Mouse (Mus musculus) large intestine, adult 2 months (tissue): ENCODE results near the gene Auts2. TPM values are rescaled to one million over a fixed set of nuclear protein-coding genes. Genes with fewer than 3 reads are reported as not detected.

Experiments
- DNase-seq: peaks from one replicate; pipeline ENCODE4 v3.0.0-alpha.2; 2012; ENCODE audit warnings: low read depth, low spot score
- WGBS: fragments of 180-500 bp; shearing (Covaris S2); methylation state at CpG from one replicate; pipeline ENCODE4 v1.1.7; 2018; 5-methylcytosine and 5-hydroxymethylcytosine counted together
- polyA plus RNA-seq: library from polyadenylated mRNA; depleted of rRNA; stranded (reverse); fragments of >200 nt; gene quantifications from 2 replicates; pipeline ENCODE4 v1.2.3, GENCODE M21; 2012

The Auts2 gene
- polyA plus RNA-seq, 1 experiment: 5.9 TPM

GRCm38 (mm10) chr5:131802340-131803036 lies 740.7 kb downstream of the Auts2 start:
- WGBS: 85% methylated on average over 6 of the region's 6 CpGs
- DNase-seq: no peak

DNA sequence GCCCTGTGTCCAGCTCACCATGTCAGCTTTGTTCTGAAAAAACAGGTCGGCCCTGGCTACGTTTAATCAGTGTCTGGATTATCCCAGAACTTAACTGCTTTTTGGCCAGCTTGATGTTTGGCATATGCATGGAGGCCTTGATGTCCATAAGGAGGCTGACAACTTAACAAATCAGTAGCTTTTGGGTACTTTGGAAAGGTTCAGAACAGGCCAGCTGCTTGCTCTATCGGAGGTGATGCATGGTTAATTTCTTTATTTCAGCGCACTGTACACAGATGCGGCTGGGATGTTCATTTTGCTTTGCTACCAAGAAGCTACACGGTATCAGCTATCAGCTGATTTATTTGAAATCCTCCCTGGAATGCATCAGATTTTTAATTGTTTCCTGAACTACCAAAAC lies 741.2 kb downstream of the Auts2 start:
- WGBS: 83% methylated on average over 6 of the region's 6 CpGs

DNA sequence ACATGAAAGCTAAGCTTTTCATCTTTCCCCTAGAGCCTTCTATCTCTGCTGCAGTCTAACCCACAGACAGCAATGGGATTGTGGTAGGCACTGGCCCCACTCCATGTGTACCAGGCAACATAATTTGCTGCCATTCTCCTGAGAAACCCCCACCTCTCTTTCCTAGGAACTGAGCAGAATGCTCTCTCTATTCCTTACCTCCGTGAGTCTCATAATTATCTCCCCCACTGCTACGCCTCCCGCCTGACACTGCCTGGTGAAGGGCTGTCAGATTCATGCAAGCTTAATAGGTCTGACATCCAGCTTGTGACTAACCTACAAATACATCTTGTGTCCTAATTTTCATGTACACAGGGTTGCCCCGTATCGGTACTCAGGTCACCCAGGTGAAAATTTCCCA lies 744.8 kb downstream of the Auts2 start:
- no peak for DNase-seq
- WGBS: 95% methylated on average over 5 of the region's 5 CpGs

More for the DNA sequence above, 741.2 kb downstream of the Auts2 start:
- no peak for DNase-seq

DNA sequence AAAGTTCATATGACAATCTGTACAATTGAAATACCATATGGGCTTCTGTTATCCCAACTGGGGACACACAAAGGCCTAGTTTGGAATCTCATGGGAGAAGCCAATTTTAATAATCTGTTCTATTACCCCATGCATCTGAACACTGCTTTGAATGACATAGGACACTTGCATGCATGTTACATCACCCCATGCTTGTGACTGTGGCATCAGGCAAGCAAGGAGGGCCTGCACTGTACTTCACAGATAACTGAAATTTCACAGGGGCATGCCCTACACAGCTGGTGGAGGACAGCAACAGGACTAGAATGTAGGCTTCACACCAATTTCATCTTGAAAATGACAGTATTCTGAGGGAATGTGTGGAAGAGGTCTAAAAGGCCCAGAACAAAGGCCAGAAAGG lies 746.1 kb downstream of the Auts2 start:
- no peak for DNase-seq

GRCm38 (mm10) chr5:131794411-131795133 lies 748.6 kb downstream of the Auts2 start:
- WGBS: 85% methylated on average over 18 of the region's 18 CpGs
- no peak for DNase-seq

GRCm38 (mm10) chr5:131789601-131790000 lies 753.5 kb downstream of the Auts2 start:
- 28% methylated on average over 8 of the region's 8 CpGs for WGBS
- no peak for DNase-seq

- 66% methylated on average over 6 of the region's 6 CpGs for WGBS
These were observed 755.1 kb downstream of the Auts2 start for GRCm38 (mm10) chr5:131788008-131788407.

GRCm38 (mm10) chr5:131783241-131783640 lies 759.9 kb downstream of the Auts2 start:
- 84% methylated on average over 3 of the region's 3 CpGs for WGBS
- no peak for DNase-seq

More at GRCm38 (mm10) chr5:131788008-131788407, 755.1 kb downstream of the Auts2 start:
- DNase-seq: no peak

- WGBS: 97% methylated on average over 14 of the region's 14 CpGs
- DNase-seq: no peak
These were observed 762.1 kb downstream of the Auts2 start for GRCm38 (mm10) chr5:131781063-131781462.

DNA sequence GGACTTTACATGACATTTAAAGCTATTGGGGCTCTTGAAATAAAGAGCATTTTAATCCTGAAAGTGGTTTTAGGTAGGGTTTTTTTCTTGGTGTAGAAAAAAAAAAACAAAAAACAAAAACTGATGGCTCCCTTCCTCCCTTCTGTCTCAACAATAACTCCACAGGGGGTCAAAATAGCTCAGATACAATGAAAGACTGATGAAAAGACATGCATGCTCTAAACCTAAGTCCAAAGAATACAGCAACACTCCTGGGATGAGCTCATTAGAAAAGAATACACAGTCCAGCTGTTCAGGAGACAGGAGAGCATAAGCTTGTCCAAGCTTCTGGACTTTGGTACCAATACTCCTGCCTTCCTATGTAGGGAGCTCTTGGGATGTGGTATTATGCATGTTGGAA lies 764.0 kb downstream of the Auts2 start:
- no peak for DNase-seq

DNA sequence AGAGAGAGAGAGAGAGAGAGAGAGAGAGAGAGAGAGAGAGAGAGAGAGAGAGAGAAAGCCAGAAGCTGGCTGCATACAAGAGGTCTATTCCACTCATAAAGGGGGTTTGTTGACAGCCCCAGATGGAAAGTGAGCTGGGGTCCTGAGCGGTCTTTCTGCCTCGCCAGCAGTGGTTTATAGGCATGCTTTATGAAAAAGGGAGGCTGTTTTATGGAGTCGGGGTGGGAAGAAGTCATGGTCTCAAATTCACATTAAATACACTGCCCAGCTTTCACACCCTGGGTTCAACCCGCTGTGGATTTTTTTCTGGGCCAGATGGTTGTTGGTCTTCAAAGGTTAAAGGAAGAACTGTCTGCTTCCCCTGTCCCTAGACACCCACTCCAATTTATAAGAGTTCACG lies 767.5 kb downstream of the Auts2 start:
- 48% methylated on average over 5 of the region's 5 CpGs for WGBS

GRCm38 (mm10) chr5:131775222-131775621 lies 767.9 kb downstream of the Auts2 start:
- peak; percentile 8 for DNase-seq
- 49% methylated on average over 12 of the region's 12 CpGs for WGBS

More for the DNA sequence above, 767.5 kb downstream of the Auts2 start:
- no peak for DNase-seq

DNA sequence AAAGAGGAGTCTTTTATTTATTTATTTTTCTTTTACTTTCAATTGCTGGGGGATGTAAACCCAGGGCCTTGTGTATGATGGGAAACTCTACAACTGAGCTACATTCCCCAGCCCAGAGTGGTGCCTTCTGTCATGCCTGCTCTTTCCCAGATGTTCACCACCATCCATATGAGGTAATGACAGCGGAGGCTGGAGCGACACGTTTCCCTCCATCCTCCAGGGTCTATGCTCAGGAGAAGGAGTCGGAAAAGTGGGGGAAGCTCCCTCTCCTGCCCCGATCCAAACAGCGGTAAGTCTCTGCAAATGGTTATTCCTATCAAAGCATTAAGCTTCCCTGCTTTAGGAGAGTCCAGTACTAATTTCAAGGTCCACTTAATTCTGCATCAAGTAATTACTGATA lies 768.4 kb downstream of the Auts2 start:
- 97% methylated on average over 6 of the region's 6 CpGs for WGBS
- no peak for DNase-seq

DNA sequence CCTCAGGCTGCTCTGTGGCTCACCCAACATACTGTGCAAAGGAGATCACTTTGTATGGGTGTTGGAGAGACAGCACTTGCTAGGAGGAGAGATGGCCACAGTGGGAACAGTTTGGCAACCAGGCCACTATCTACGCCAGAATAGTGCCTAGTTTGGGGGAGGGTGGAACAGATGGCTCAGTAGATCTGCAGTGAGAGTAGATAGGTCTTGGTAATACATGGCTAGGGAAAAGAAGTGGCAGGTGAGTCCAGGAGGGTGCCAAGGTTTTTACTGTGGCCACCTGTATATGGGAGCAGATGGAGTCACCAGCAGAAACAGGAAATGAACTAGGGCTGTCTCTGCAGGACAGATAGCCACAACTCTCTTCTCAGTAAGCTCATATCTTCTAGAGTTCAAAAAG lies 770.5 kb downstream of the Auts2 start:
- 90% methylated on average over 1 of the region's 1 CpGs for WGBS
- DNase-seq: no peak

DNA sequence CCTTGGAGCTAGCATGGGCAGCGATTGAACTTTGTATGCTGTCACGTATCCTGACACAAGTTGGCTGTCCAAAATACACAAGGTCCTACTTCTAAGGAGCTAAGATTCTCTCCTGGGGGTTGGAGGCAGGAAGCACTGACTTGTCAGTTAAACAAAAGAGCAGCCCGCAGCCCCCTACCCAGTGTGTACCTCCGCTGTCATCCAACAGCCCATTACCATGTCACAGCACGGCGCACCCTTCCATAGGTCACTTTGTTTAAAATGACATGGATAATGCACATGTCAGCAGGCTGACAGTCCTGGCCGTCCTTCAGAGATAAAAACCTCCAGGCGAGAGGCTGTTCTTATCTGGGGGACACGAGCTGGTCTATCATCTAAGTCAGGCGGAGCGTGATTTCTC lies 773.9 kb downstream of the Auts2 start:
- 91% methylated on average over 11 of the region's 11 CpGs for WGBS
- no peak for DNase-seq

DNA sequence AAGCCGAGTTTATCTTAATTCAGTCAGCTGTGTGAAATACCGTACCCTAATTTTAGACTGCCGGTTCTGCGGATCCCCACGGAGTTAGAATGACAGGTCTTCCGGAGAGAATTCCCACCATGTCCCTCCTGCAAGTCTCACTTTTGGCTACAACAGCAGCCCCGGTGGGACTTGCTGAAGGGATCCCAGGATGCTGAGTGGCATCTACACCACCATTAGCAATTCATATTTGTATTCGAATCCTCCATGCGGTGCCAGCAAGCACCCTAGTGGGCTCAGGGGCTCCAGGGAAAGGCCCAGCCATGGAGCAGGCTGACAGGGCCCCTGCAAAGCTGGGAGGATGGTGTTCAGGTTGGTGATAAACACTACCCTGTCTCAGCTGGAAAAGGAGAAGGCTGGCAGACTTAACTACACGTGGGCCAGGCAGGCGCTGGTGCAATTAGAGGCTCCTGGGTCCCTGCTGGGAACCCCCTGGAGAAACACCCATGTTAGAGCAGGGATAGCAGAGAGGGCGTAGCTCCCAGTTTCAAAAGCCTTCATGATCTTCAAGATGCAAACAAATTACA lies 775.4 kb downstream of the Auts2 start:
- no peak for DNase-seq
- WGBS: 86% methylated on average over 12 of the region's 12 CpGs

DNA sequence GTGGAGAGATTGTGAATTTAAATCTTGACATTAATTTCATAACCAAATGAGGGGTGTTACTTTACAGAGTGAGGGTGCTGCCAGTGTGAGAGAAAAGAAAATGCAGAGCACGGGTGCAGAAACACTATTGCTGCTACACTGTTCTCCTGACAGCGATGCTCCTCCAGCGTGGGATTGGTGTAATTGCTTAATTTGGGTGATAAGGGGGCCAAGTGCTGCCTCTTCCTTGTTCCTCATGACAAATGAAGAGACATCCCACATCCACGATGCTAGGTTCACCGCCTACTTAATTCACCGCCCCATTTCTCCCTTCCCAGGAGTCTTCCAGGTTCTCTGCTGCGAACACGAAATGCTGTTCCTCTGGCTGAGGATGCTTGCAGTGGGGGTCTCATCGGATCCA lies 776.0 kb downstream of the Auts2 start:
- no peak for DNase-seq
- 86% methylated on average over 9 of the region's 9 CpGs for WGBS

- WGBS: 86% methylated on average over 13 of the region's 13 CpGs
- DNase-seq: no peak
These were observed 783.7 kb downstream of the Auts2 start for GRCm38 (mm10) chr5:131759432-131759831.

GRCm38 (mm10) chr5:131750330-131750729 lies 792.8 kb downstream of the Auts2 start:
- WGBS: 31% methylated on average over 2 of the region's 2 CpGs
- DNase-seq: no peak

DNA sequence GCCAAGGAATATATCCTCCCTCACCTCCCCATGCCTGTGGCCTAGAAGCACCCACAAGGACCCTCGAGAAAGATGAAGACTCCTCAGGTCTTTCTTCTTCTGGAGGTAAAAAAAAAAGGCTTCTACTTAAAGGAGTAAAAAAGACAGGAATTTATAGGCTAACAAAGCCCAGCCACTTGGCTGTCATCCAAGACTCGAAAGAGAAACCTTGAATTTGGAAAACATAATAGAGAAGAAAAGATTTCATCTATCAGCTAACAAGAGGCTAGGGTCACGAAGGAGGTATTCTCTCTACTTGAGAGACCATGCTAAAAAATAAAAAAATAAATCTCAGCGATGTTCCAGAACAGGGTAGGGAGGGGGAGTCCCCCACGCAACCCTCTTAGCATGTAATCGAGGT lies 793.9 kb downstream of the Auts2 start:
- no peak for DNase-seq
- WGBS: 39% methylated on average over 6 of the region's 6 CpGs

GRCm38 (mm10) chr5:131743069-131743468 lies 800.1 kb downstream of the Auts2 start:
- 74% methylated on average over 8 of the region's 8 CpGs for WGBS
- DNase-seq: no peak
